Mouse (Mus musculus): ENCODE measurements around the gene Gm42669.

The Gm42669 gene

GRCm38 (mm10) chr5:107521897-107522296, 14.5 kb downstream of the Gm42669 start:
- DNase-seq: no peak

- no peak for DNase-seq
These were observed 16.9 kb downstream of the Gm42669 start for GRCm38 (mm10) chr5:107524281-107524680.

GRCm38 (mm10) chr5:107528856-107529255, 21.4 kb downstream of the Gm42669 start:
- DNase-seq: no peak

- DNase-seq: no peak
These were observed 26.2 kb downstream of the Gm42669 start for GRCm38 (mm10) chr5:107533590-107533989.

- DNase-seq: no peak
These were observed 27.2 kb downstream of the Gm42669 start, which contains the start of gene 1700028K03Rik for GRCm38 (mm10) chr5:107534581-107534980. 1700028K03Rik (plus strand) TSS chr5:107534709.

- DNase-seq: no peak
These were observed 34.3 kb downstream of the Gm42669 start for GRCm38 (mm10) chr5:107541696-107542095.

GRCm38 (mm10) chr5:107545927-107546326, 38.5 kb downstream of the Gm42669 start:
- no peak for DNase-seq

- no peak for DNase-seq
These were observed 40.5 kb downstream of the Gm42669 start for GRCm38 (mm10) chr5:107547955-107548354.

GRCm38 (mm10) chr5:107548444-107548843, 41.0 kb downstream of the Gm42669 start:
- no peak for DNase-seq

- no peak for DNase-seq
These were observed 46.9 kb downstream of the Gm42669 start for GRCm38 (mm10) chr5:107554336-107554735.

- no peak for DNase-seq
These were observed 49.5 kb downstream of the Gm42669 start for GRCm38 (mm10) chr5:107556969-107557368.

- no peak for DNase-seq
These were observed 61.7 kb downstream of the Gm42669 start for GRCm38 (mm10) chr5:107569148-107569547.

- peak; percentile 94 to 95 for DNase-seq
These were observed 90.1 kb downstream of the Gm42669 start, which contains the start of the genes Rpap2 and Glmn for GRCm38 (mm10) chr5:107597301-107598077. Rpap2 (plus strand) TSS chr5:107597373. Glmn (minus strand) TSS chr5:107597888.

GRCm38 (mm10) chr5:107598380-107598779, 91.0 kb downstream of the Gm42669 start:
- no peak for DNase-seq

GRCm38 (mm10) chr5:107611224-107611623, 103.8 kb downstream of the Gm42669 start:
- DNase-seq: peak; percentile 63 to 74

GRCm38 (mm10) chr5:107617986-107618385, 110.6 kb downstream of the Gm42669 start:
- DNase-seq: no peak

- no peak for DNase-seq
These were observed 113.9 kb downstream of the Gm42669 start for GRCm38 (mm10) chr5:107621327-107621726.
